Mouse (Mus musculus): ENCODE data around the gene Rbp7. TPM values are rescaled to one million over a fixed set of nuclear protein-coding genes. Genes with fewer than 3 reads are reported as not detected.
A peak's percentile ranks its signal among the peaks of the same experiment; 100 is the strongest.

Gene Rbp7
- polyA plus RNA-seq, 1 experiment from 2014 or later: not detected

DNA sequence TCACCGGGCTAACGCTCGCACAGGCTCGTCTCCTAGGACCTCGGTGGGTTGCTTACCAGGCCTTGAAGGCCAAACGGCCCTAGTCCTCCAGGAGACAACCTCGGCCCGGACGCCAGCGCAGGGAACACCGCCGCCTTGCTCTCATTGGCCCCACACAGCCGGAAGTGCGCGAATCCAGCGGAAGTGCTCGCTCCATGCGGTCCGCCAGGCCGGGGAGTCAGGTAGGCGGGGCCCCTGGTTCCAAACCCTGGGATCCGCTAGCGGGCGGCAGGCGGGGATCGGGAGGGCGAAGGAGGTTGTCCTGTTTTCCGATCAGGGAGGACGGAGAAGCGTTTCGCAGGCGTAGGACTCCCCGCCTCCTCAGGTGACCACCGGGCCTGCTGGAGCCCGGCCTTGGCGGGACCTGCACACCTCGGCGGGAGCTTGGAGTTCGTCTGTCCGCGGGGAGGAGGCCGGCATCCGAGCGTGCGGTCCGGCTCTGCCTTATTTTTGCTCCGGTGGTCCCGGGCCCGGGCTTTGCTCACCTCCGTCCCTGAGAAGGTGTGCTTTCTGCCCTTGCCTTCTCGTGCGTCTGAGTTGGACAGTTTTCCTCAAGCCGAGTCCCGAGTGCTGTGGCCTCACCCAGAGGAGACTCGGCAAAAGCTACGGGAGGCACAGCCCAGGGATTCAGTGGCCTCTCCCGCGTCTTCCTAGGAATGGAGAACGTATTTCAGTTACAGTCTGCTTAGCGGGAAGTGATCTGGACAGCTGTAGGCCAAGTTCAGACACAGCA lies 30.5 kb upstream of the Rbp7 start, which contains the start of the genes Nmnat1 and Lzic:
Gene Nmnat1 (minus strand): TSS at position 150 of the 772 bp plus-strand sequence.
Gene Lzic (plus strand): TSS at position 177 of the 772 bp plus-strand sequence.
- peaks cover 9% of the 10 kb centered on the region; the same call in 1 of the 2 replicates for H3K4me1 ChIP-seq (ENCODE audit: control insufficient read depth, insufficient read depth, low read length)
- DNase-seq (ENCODE audit: low spot score) (peak; percentile 95), ATAC-seq (peak; percentile 99)
- WGBS: under 1% methylated on average over 60 of the region's 60 CpGs
- peaks cover 31% of the 10 kb centered on the region for H3K36me3 ChIP-seq (ENCODE audit: control insufficient read depth, insufficient read depth, low read length)
- peak within 1 kb of the TSS; percentile 77 for H3K9ac ChIP-seq (ENCODE audit: low read length)
- peak within 1 kb of the TSS; percentile 75 for H3K27ac ChIP-seq (ENCODE audit: low read depth, low read length)
- peak within 1 kb of the TSS; percentile 72 for H3K4me3 ChIP-seq (ENCODE audit: low read depth, low read length)
- no peaks in the 10 kb centered on the region for H3K27me3 ChIP-seq (replicated peaks; ENCODE audit: control insufficient read depth, insufficient read depth, low read length)
- peak within 1 kb of the TSS; percentile 58 for H3K4me2 ChIP-seq (ENCODE audit: low read length)
- no peaks in the 10 kb centered on the region for H3K9me3 ChIP-seq (replicated peaks; ENCODE audit: control insufficient read depth, low read length)

DNA sequence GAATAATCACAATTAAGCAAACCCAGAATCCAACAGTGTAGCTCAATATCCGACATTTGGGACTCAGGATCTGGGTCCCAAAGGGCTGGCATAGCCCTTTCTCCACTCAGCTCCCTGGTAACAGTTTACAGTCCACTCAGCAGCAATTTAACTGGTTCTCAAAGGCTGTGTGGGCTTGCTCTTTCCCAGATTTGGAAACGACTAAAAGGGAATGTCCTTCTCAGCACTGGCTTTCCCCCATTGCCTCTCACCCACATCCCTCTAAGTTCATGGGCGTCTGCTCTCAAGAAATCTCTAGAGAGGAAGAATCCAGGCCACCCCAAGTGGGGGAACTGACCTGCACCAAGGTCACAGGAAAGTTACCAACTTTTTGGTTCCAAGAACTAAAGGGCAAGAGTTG lies 29.8 kb upstream of the Rbp7 start:
- peak overlapping the region; percentile 72 for H3K4me3 ChIP-seq (ENCODE audit: low read depth, low read length)
- H3K4me1 ChIP-seq (ENCODE audit: control insufficient read depth, insufficient read depth, low read length): peaks cover 9% of the 10 kb centered on the region; the same call in 1 of the 2 replicates
- 58% methylated on average over 3 of the region's 3 CpGs for WGBS
- H3K27ac ChIP-seq (ENCODE audit: low read depth, low read length): no peak overlapping the region
- ATAC-seq (no peak), DNase-seq (ENCODE audit: low spot score) (no peak)
- no peaks in the 10 kb centered on the region for H3K9me3 ChIP-seq (replicated peaks; ENCODE audit: control insufficient read depth, low read length)
- H3K27me3 ChIP-seq (replicated peaks; ENCODE audit: control insufficient read depth, insufficient read depth, low read length): no peaks in the 10 kb centered on the region
- peak overlapping the region; percentile 77 for H3K9ac ChIP-seq (ENCODE audit: low read length)
- H3K36me3 ChIP-seq (ENCODE audit: control insufficient read depth, insufficient read depth, low read length): peaks cover 25% of the 10 kb centered on the region
- H3K4me2 ChIP-seq (ENCODE audit: low read length): peak overlapping the region; percentile 58

DNA sequence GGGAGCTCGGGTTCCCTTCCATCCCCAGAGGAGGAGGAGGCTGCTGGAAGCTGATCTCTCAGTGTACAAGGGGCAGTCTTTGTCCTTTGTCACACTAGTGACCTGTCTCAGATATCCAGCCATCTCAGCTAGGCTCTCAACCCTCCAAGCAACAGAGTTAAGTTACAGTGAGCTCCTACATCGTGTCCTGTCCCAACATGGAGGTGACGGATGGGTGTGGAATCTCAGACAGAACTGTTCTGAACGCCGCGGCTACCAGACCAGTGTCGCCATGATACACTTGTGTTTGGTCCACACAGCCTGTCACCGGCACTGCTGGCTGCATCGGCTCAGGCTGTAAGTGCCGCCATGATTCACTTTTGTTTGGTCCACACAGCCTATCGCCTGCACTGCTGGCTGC lies 22.3 kb upstream of the Rbp7 start, which contains the start of gene Tmem274:
Gene Tmem274 (plus strand): TSS at position 301 of the 400 bp plus-strand sequence.
- Histone ChIP-seq H3K27me3 (replicated peaks; ENCODE audit: control insufficient read depth, insufficient read depth, low read length) (no peaks in the 10 kb centered on the region), H3K9ac (ENCODE audit: low read length) (no peak within 1 kb of the TSS), H3K36me3 (ENCODE audit: control insufficient read depth, insufficient read depth, low read length) (peaks cover 11% of the 10 kb centered on the region), H3K4me1 (ENCODE audit: control insufficient read depth, insufficient read depth, low read length) (no peaks in the 10 kb centered on the region), H3K4me2 (ENCODE audit: low read length) (no peak within 1 kb of the TSS), H3K27ac (ENCODE audit: low read depth, low read length) (no peak within 1 kb of the TSS), H3K4me3 (ENCODE audit: low read depth, low read length) (no peak within 1 kb of the TSS), H3K9me3 (replicated peaks; ENCODE audit: control insufficient read depth, low read length) (no peaks in the 10 kb centered on the region)
- 90% methylated on average over 11 of the region's 11 CpGs for WGBS
- DNase-seq (ENCODE audit: low spot score): no peak
- no peak for ATAC-seq

DNA sequence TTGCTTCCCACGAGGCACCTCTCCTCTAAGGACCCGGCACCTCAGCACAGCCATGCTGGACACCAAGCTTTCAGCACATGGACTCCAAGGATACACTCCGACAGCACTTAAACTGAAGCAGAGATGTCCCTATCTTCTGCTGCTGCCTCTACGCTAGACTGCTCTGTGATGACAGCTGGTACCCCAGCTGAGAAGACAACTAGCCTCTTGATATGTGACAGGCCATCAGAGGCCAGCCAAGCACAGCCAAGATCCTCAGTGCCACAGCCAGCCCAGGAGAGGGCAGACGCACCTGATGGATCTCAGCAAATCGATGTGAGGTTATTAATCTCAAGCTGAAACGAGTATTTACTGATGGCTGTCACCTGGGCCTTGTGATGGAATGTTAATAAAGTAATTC lies 20.3 kb upstream of the Rbp7 start:
- H3K27me3 ChIP-seq (replicated peaks; ENCODE audit: control insufficient read depth, insufficient read depth, low read length): no peaks in the 10 kb centered on the region
- no peak overlapping the region for H3K4me3 ChIP-seq (ENCODE audit: low read depth, low read length)
- H3K9ac ChIP-seq (ENCODE audit: low read length): no peak overlapping the region
- no peak for ATAC-seq
- H3K36me3 ChIP-seq (ENCODE audit: control insufficient read depth, insufficient read depth, low read length): peaks cover 11% of the 10 kb centered on the region
- H3K4me2 ChIP-seq (ENCODE audit: low read length): no peak overlapping the region
- no peak overlapping the region for H3K27ac ChIP-seq (ENCODE audit: low read depth, low read length)
- no peak for DNase-seq (ENCODE audit: low spot score)
- WGBS: 85% methylated on average over 7 of the region's 7 CpGs
- no peaks in the 10 kb centered on the region for H3K9me3 ChIP-seq (replicated peaks; ENCODE audit: control insufficient read depth, low read length)
- H3K4me1 ChIP-seq (ENCODE audit: control insufficient read depth, insufficient read depth, low read length): no peaks in the 10 kb centered on the region

DNA sequence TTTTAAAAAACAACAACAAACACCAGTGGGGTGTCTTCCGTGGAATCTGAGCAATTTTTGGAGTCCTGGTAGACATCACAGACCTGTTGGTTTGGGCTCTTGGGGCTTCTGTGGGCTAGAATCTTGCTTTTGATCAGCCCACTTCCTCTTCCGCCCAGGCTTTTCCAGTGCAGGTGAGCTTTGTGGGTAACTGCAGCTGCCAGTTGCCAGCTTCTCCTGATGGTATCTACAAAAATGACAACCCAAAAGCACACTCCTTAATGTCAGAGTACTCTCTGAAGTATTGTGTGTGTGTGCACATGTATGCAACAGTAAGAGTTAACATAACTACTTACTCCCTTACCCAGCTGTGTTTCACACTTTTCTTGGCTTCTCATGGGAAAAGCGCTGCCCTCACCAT lies 14.8 kb upstream of the Rbp7 start:
- no peaks in the 10 kb centered on the region for H3K9me3 ChIP-seq (replicated peaks; ENCODE audit: control insufficient read depth, low read length)
- 94% methylated on average over 3 of the region's 3 CpGs for whole genome bisulfite sequencing
- H3K27me3 ChIP-seq (replicated peaks; ENCODE audit: control insufficient read depth, insufficient read depth, low read length): no peaks in the 10 kb centered on the region
- H3K9ac ChIP-seq (ENCODE audit: low read length): no peak overlapping the region
- no peaks in the 10 kb centered on the region for H3K4me1 ChIP-seq (ENCODE audit: control insufficient read depth, insufficient read depth, low read length)
- no peak overlapping the region for H3K4me3 ChIP-seq (ENCODE audit: low read depth, low read length)
- no peak for ATAC-seq
- DNase-seq (ENCODE audit: low spot score): no peak
- no peak overlapping the region for H3K4me2 ChIP-seq (ENCODE audit: low read length)
- H3K27ac ChIP-seq (ENCODE audit: low read depth, low read length): no peak overlapping the region
- peaks cover 31% of the 10 kb centered on the region for H3K36me3 ChIP-seq (ENCODE audit: control insufficient read depth, insufficient read depth, low read length)

DNA sequence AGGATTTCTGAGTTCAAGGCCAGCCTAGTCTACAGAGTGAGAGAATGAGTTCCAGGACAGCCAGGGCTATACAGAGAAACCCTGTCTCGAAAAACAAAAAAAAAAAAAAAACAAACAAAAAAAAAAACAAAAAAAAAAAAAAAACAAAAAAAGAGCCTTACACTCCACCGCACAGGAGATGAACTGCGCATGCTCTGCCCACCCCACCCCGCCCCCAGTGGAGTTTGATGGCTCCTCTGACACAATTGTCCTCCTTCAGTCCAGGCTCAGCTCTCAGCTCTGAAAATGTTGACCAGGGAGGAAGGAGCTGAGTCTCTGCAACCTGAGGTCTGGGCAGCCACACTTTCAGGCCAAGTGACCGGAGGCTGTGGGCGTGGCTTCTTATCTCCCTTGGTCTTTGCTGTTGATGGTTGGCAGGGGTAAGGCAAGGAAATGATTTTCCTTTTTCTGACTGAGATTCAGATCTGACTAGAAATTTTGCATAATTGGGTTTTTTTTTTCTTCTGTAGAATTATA lies 8.7 kb upstream of the Rbp7 start:
- DNase-seq (ENCODE audit: low spot score) (no peak), ATAC-seq (no peak)
- no peaks in the 10 kb centered on the region for H3K9me3 ChIP-seq (replicated peaks; ENCODE audit: control insufficient read depth, low read length)
- no peak overlapping the region for H3K27ac ChIP-seq (ENCODE audit: low read depth, low read length)
- peaks cover 7% of the 10 kb centered on the region; the same call in 1 of the 2 replicates for H3K36me3 ChIP-seq (ENCODE audit: control insufficient read depth, insufficient read depth, low read length)
- H3K9ac ChIP-seq (ENCODE audit: low read length): no peak overlapping the region
- H3K4me3 ChIP-seq (ENCODE audit: low read depth, low read length): no peak overlapping the region
- 83% methylated on average over 6 of the region's 6 CpGs for WGBS
- no peaks in the 10 kb centered on the region for H3K27me3 ChIP-seq (replicated peaks; ENCODE audit: control insufficient read depth, insufficient read depth, low read length)
- no peaks in the 10 kb centered on the region for H3K4me1 ChIP-seq (ENCODE audit: control insufficient read depth, insufficient read depth, low read length)
- no peak overlapping the region for H3K4me2 ChIP-seq (ENCODE audit: low read length)

DNA sequence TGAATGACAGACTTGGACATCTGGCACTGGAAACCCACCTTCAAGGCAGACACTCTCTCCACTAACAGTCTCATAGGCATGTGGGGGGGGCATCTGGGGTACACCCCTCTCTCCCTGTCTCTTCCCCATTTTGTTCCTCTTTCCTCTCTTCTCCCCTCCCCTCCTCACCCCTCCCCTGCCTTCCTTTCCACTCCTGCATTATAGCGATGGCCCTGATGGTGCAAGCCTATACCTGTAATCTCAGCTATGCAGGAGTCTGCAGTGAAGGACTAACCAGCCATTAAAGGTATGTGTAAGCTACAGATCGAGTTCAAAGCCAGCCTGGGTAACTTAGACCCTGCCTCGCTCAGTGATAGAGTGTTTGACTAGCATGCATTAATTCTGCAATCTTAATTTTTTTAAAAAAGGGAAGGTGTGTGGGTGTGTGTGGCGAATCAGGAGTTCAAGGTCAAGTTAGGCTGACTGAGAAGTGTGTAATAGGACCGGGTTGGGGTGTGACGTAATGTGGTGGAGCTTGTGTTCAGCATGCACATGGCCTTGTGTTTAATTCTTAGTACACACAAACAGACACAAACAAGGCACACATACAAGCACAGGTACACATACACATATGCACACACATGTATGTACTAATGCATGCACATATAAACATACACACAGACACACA lies 7.7 kb upstream of the Rbp7 start:
- no peak for ATAC-seq
- 83% methylated on average over 6 of the region's 6 CpGs for WGBS
- Histone ChIP-seq H3K4me1 (ENCODE audit: control insufficient read depth, insufficient read depth, low read length) (no peaks in the 10 kb centered on the region), H3K4me2 (ENCODE audit: low read length) (no peak overlapping the region), H3K27me3 (replicated peaks; ENCODE audit: control insufficient read depth, insufficient read depth, low read length) (no peaks in the 10 kb centered on the region), H3K36me3 (ENCODE audit: control insufficient read depth, insufficient read depth, low read length) (peaks cover under 1% of the 10 kb centered on the region; the same call in 1 of the 2 replicates), H3K4me3 (ENCODE audit: low read depth, low read length) (no peak overlapping the region), H3K9ac (ENCODE audit: low read length) (no peak overlapping the region), H3K27ac (ENCODE audit: low read depth, low read length) (no peak overlapping the region), H3K9me3 (replicated peaks; ENCODE audit: control insufficient read depth, low read length) (no peaks in the 10 kb centered on the region)
- no peak for DNase-seq (ENCODE audit: low spot score)

DNA sequence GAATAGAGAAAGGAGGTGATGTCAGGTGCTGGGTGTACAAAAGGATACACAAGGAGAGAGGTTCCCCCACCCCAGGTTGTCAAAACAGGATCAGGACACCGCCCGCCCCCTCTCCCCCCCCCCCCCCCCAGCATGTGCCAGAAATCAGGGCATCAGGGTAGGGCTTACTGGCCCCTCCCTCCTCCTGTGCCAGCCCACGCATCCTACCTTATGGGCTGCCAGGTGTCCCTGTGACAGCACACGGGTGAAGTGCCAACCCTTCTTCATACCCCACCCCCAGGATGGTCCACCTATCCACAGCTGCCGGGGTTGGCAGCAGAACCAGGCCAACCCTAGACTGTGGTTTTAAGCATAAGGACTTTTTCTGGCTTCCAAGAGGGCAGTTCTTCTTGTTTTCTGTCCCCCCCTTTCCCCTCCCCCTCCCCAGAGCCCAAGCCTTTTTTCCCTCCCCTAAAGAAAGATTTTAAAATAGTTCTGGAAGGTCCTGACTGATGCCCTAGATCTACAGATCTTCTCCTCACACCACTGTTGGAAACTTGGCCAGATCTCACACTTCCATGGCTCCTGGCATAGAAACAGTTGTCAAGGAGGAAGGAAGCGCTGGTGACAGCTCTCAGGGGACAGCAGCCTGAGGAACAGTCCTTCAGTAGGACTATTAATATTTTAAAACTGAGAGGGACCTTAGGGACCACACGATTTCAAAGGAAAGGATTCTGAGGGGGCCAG lies 7.0 kb upstream of the Rbp7 start:
- H3K27me3 ChIP-seq (replicated peaks; ENCODE audit: control insufficient read depth, insufficient read depth, low read length): no peaks in the 10 kb centered on the region
- no peak overlapping the region for H3K4me3 ChIP-seq (ENCODE audit: low read depth, low read length)
- no peak for ATAC-seq
- no peaks in the 10 kb centered on the region for H3K4me1 ChIP-seq (ENCODE audit: control insufficient read depth, insufficient read depth, low read length)
- no peaks in the 10 kb centered on the region for H3K9me3 ChIP-seq (replicated peaks; ENCODE audit: control insufficient read depth, low read length)
- H3K36me3 ChIP-seq (ENCODE audit: control insufficient read depth, insufficient read depth, low read length): no peaks in the 10 kb centered on the region
- 74% methylated on average over 6 of the region's 7 CpGs for WGBS
- H3K9ac ChIP-seq (ENCODE audit: low read length): no peak overlapping the region
- no peak overlapping the region for H3K4me2 ChIP-seq (ENCODE audit: low read length)
- no peak overlapping the region for H3K27ac ChIP-seq (ENCODE audit: low read depth, low read length)
- DNase-seq (ENCODE audit: low spot score): no peak

All from forebrain, embryonic 14.5 days (tissue).